In genomic region chr3:134605356-134605771, GRCm38 (mm10) we compare ENCODE assay signal across 10 mouse cellular contexts.
DNase-seq lines count a peak whose midpoint lies in the region; ATAC-seq and TF ChIP-seq lines count a peak whose summit lies in the region.
"Had no signal": no experiment of that assay in that cellular context is flagged by ENCODE, and none has a peak within 500 bp of the region (broad histone marks: within the 10 kb centered on the region; RNA-seq: fewer than 3 reads in every experiment).

No protein-coding gene starts in this region.

- DNase-seq in embryo, embryonic 10 days (ENCODE audit: low spot score), result peak; percentile 27
- DNase-seq in embryo, embryonic 9.5 days (ENCODE audit: extremely low spot score), result no peak
- DNase-seq in stomach, postnatal 0 days (ENCODE audit: low spot score), result no peak
- peak; percentile 87 for DNase-seq in midbrain, embryonic 11.5 days (ENCODE audit: low spot score, missing footprints)
- no peak for DNase-seq in urinary bladder, postnatal 36 days (ENCODE audit: low spot score in 2 of 2)
- no peak for DNase-seq in spleen, postnatal 14 days (ENCODE audit: low spot score in 2 of 2)
- no peak for DNase-seq in spleen, adult 18-20 months

- H3K4me1 ChIP-seq in stomach, embryonic 14.5 days (ENCODE audit: control insufficient read depth, insufficient read depth, low read length), result no peaks in the 10 kb centered on the region
- H3K4me1 ChIP-seq in stomach, postnatal 0 days (replicated peaks; ENCODE audit: control insufficient read depth, insufficient read depth), result no peaks in the 10 kb centered on the region
- H3K4me1 ChIP-seq in midbrain, embryonic 11.5 days (ENCODE audit: control insufficient read depth, insufficient read depth, low read length), result peaks cover 5% of the 10 kb centered on the region
- H3K4me1 ChIP-seq: liver, embryonic 15.5 days had no signal

- H3K27ac ChIP-seq in stomach, embryonic 14.5 days (ENCODE audit: low read length), result no peak overlapping the region
- no peak overlapping the region for H3K27ac ChIP-seq in stomach, postnatal 0 days (replicated peaks)
- no peak overlapping the region; the same call in 1 of the 2 replicates for H3K27ac ChIP-seq in midbrain, embryonic 11.5 days (ENCODE audit: low read depth, low read length)
- H3K27ac ChIP-seq: layer of hippocampus, adult 2 months; liver, embryonic 15.5 days had no signal

- H3K9me3 ChIP-seq in stomach, embryonic 14.5 days (ENCODE audit: control insufficient read depth, low read depth, low read length), result no peaks in the 10 kb centered on the region
- no peaks in the 10 kb centered on the region for H3K9me3 ChIP-seq in stomach, postnatal 0 days (ENCODE audit: control insufficient read depth, low read length)
- no peaks in the 10 kb centered on the region for H3K9me3 ChIP-seq in midbrain, embryonic 11.5 days (ENCODE audit: control insufficient read depth, low read length)
- H3K9me3 ChIP-seq: liver, embryonic 15.5 days had no signal

- no peaks in the 10 kb centered on the region for H3K27me3 ChIP-seq in stomach, embryonic 14.5 days (ENCODE audit: control insufficient read depth, insufficient read depth, low read length)
- no peaks in the 10 kb centered on the region for H3K27me3 ChIP-seq in stomach, postnatal 0 days (ENCODE audit: control insufficient read depth, insufficient read depth, low read length)
- no peaks in the 10 kb centered on the region for H3K27me3 ChIP-seq in midbrain, embryonic 11.5 days (ENCODE audit: control insufficient read depth, insufficient read depth, low read length)
- H3K27me3 ChIP-seq: liver, embryonic 15.5 days had no signal

- WGBS in stomach, embryonic 14.5 days, result 23% methylated on average over 6 of the region's 6 CpGs
- WGBS in stomach, postnatal 0 days, result 21% methylated on average over 6 of the region's 6 CpGs
- 58% methylated on average over 6 of the region's 6 CpGs for WGBS in midbrain, embryonic 11.5 days

- peak; percentile 65; the same call in 1 of the 2 replicates for ATAC-seq in stomach, embryonic 14.5 days (ENCODE audit: insufficient number of reproducible peaks, insufficient read depth, low FRiP score, low read depth)
- no peak for ATAC-seq in stomach, postnatal 0 days (ENCODE audit: low FRiP score, low TSS enrichment)
- ATAC-seq in midbrain, embryonic 11.5 days (ENCODE audit: low FRiP score), result peak; percentile 90

- no peak for TF ChIP-seq CTCF in stomach, postnatal 0 days (IDR thresholded peaks at IDR 0.05; ENCODE audit: low read depth)

- no peak for TF ChIP-seq EP300 in stomach, postnatal 0 days (optimal IDR thresholded peaks at IDR 0.05)

- no peaks in the 10 kb centered on the region for H3K36me3 ChIP-seq in stomach, embryonic 14.5 days (ENCODE audit: control insufficient read depth, insufficient read depth, low read length)
- no peaks in the 10 kb centered on the region for H3K36me3 ChIP-seq in stomach, postnatal 0 days (ENCODE audit: control insufficient read depth, insufficient read depth, low read length)
- H3K36me3 ChIP-seq in midbrain, embryonic 11.5 days (ENCODE audit: control insufficient read depth, insufficient read depth, low read length), result no peaks in the 10 kb centered on the region
- H3K36me3 ChIP-seq: liver, embryonic 15.5 days had no signal

- H3K4me2 ChIP-seq in stomach, embryonic 14.5 days (replicated peaks; ENCODE audit: low read depth, low read length), result no peak overlapping the region
- H3K4me2 ChIP-seq in stomach, postnatal 0 days (replicated peaks; ENCODE audit: low read depth), result no peak overlapping the region
- no peak overlapping the region for H3K4me2 ChIP-seq in midbrain, embryonic 11.5 days
- H3K4me2 ChIP-seq: liver, embryonic 15.5 days had no signal

- H3K9ac ChIP-seq in stomach, embryonic 14.5 days (replicated peaks; ENCODE audit: low read depth, low read length), result no peak overlapping the region
- no peak overlapping the region for H3K9ac ChIP-seq in stomach, postnatal 0 days (ENCODE audit: low read length)
- no peak overlapping the region for H3K9ac ChIP-seq in midbrain, embryonic 11.5 days (ENCODE audit: low read length)
- H3K9ac ChIP-seq: liver, embryonic 15.5 days had no signal

- H3K4me3 ChIP-seq in stomach, embryonic 14.5 days (ENCODE audit: low read depth, low read length), result no peak overlapping the region
- H3K4me3 ChIP-seq in stomach, postnatal 0 days (ENCODE audit: low read depth, low read length), result no peak overlapping the region
- H3K4me3 ChIP-seq in midbrain, embryonic 11.5 days (ENCODE audit: low read depth, low read length), result no peak overlapping the region
- H3K4me3 ChIP-seq: layer of hippocampus, adult 2 months; liver, embryonic 15.5 days had no signal

Comparison
In these comparisons a context has a peak if more than half of its experiments do, and no peak if none do; other contexts are left out.
1. DNase-seq: peak in embryo, embryonic 10 days (single experiment) and midbrain, embryonic 11.5 days (single experiment); none in embryo, embryonic 9.5 days (single experiment), stomach, postnatal 0 days (single experiment), urinary bladder, postnatal 36 days (0 of 2), spleen, postnatal 14 days (0 of 2) and spleen, adult 18-20 months (0 of 2).